Mouse (Mus musculus) CH12.LX (cell line): Measurements from ENCODE around the gene Zswim8. TPM values are rescaled to one million over a fixed set of nuclear protein-coding genes. Genes with fewer than 3 reads are reported as not detected.

Experiments
- DNase-seq: peaks from one replicate; pipeline ENCODE4 v3.0.0-alpha.2; 2013; ENCODE audit errors: extremely low read depth
- H3K27ac ChIP-seq: 2 replicates; pipeline ENCODE4 v1.5.1; 2012; ENCODE audit warnings: low read depth, mild to moderate bottlenecking, control low read depth, moderate library complexity; ENCODE audit not compliant: insufficient read depth
- H3K27me3 ChIP-seq: replicated peaks from 2 replicates; pipeline ENCODE3; 2012; ENCODE audit warnings: inconsistent platforms
- H3K36me3 ChIP-seq, 2 experiments: replicated peaks in 1 of 2; 2 replicates each; pipeline versions ENCODE3 to v1.6.1; 2012; ENCODE audit warnings: inconsistent platforms in 1 of 2, low read length in 1 of 2, mild to moderate bottlenecking in 1 of 2, mixed read lengths in 1 of 2, moderate library complexity in 1 of 2; ENCODE audit not compliant: control insufficient read depth in 1 of 2, insufficient read depth in 1 of 2
- H3K4me1 ChIP-seq, 2 experiments: 2 replicates each; pipeline ENCODE4 v1.6.1; 2012; ENCODE audit warnings: inconsistent platforms in 1 of 2, moderate library complexity in 1 of 2; ENCODE audit not compliant: insufficient read depth in 2 of 2, control insufficient read depth in 1 of 2
- H3K4me2 ChIP-seq: 2 replicates; pipeline ENCODE4 v1.6.1; 2012; ENCODE audit warnings: low read depth, mild to moderate bottlenecking, control low read depth; ENCODE audit not compliant: poor library complexity, insufficient read depth, severe bottlenecking
- H3K4me3 ChIP-seq, 3 experiments: fragments of 150-350 bp in 1 of 3; sonication (generic) in 1 of 3; replicated peaks in 1 of 3; 2 replicates each; pipeline versions ENCODE3 to v1.5.1; 2011 to 2012; ENCODE audit warnings: low read depth in 2 of 3, low read length in 2 of 3, mild to moderate bottlenecking in 2 of 3, moderate library complexity in 2 of 3, control low read depth in 1 of 3, improper control_type of control experiment in 1 of 3, inconsistent platforms in 1 of 3, mixed read lengths in 1 of 3; ENCODE audit not compliant: poor library complexity in 1 of 3
- H3K79me2 ChIP-seq: replicated peaks from 2 replicates; pipeline ENCODE4 v1.6.1; 2012; ENCODE audit warnings: mild to moderate bottlenecking, moderate library complexity; ENCODE audit not compliant: control insufficient read depth, poor library complexity, insufficient read depth, severe bottlenecking; ENCODE audit errors: extremely low read depth
- H3K9ac ChIP-seq: 2 replicates; pipeline ENCODE4 v1.6.1; 2012; ENCODE audit warnings: low read depth, mild to moderate bottlenecking, control low read depth, moderate library complexity; ENCODE audit not compliant: insufficient read depth
- H3K9me3 ChIP-seq: replicated peaks from 2 replicates; pipeline ENCODE3; 2012; ENCODE audit warnings: low read length, inconsistent platforms, mixed read lengths
- BHLHE40 ChIP-seq: IDR thresholded peaks from 2 replicates; pipeline ENCODE4 v1.6.1; 2011; ENCODE audit warnings: mild to moderate bottlenecking, low read depth, low read length, improper control_type of control experiment
- CTCF ChIP-seq, 2 experiments: IDR thresholded peaks in 1 of 2; conservative IDR thresholded peaks in 1 of 2; 2 replicates each; pipeline ENCODE4 v1.5.1; 2011 to 2012; ENCODE audit warnings: low read depth in 2 of 2, low read length in 2 of 2, improper control_type of control experiment in 1 of 2, inconsistent platforms in 1 of 2, mild to moderate bottlenecking in 1 of 2, moderate library complexity in 1 of 2
- ELF1 ChIP-seq: IDR thresholded peaks from 2 replicates; pipeline ENCODE4 v1.6.1; 2014; ENCODE audit warnings: low read depth, mild to moderate bottlenecking, inconsistent platforms, low read length, improper control_type of control experiment
- GABPA ChIP-seq: IDR thresholded peaks from 2 replicates; pipeline ENCODE4 v1.6.1; 2012; ENCODE audit warnings: low read depth, low read length, improper control_type of control experiment, inconsistent platforms; ENCODE audit not compliant: insufficient replicate concordance
- HCFC1 ChIP-seq: IDR thresholded peaks from 2 replicates; pipeline ENCODE4 v1.6.1; 2012; ENCODE audit warnings: low read depth, mild to moderate bottlenecking, inconsistent platforms, low read length, improper control_type of control experiment
- IRF4 ChIP-seq: IDR thresholded peaks from 2 replicates; pipeline ENCODE4 v1.6.1; 2014; ENCODE audit warnings: low read depth, mild to moderate bottlenecking, inconsistent platforms, low read length, improper control_type of control experiment
- JUN ChIP-seq: IDR thresholded peaks from 2 replicates; pipeline ENCODE4 v1.6.1; 2011; ENCODE audit warnings: low read depth, mild to moderate bottlenecking, low read length, improper control_type of control experiment, moderate library complexity; ENCODE audit not compliant: insufficient read depth
- JUND ChIP-seq: conservative IDR thresholded peaks from 2 replicates; pipeline ENCODE4 v1.6.1; 2011; ENCODE audit warnings: low read depth, low read length, improper control_type of control experiment
- KAT2A ChIP-seq: IDR thresholded peaks from 2 replicates; pipeline ENCODE4 v1.6.1; 2012; ENCODE audit warnings: low read length, improper control_type of control experiment, inconsistent platforms; ENCODE audit not compliant: insufficient replicate concordance
- MAFK ChIP-seq: IDR thresholded peaks from 2 replicates; pipeline ENCODE4 v1.6.1; 2011; ENCODE audit warnings: low read length, improper control_type of control experiment; ENCODE audit not compliant: insufficient replicate concordance
- MAX ChIP-seq: IDR thresholded peaks from 2 replicates; pipeline ENCODE4 v1.6.1; 2011; ENCODE audit warnings: low read length, improper control_type of control experiment
- MYC ChIP-seq: IDR thresholded peaks from 2 replicates; pipeline ENCODE4 v1.6.1; 2011; ENCODE audit warnings: low read depth, mild to moderate bottlenecking, improper control_type of control experiment, low read length
- NELFE ChIP-seq: IDR thresholded peaks from 2 replicates; pipeline ENCODE4 v1.6.1; 2011; ENCODE audit warnings: low read depth, low read length, improper control_type of control experiment
- NRF1 ChIP-seq: IDR thresholded peaks from 2 replicates; pipeline ENCODE4 v1.6.1; 2014; ENCODE audit warnings: low read depth, mild to moderate bottlenecking, inconsistent platforms, low read length, improper control_type of control experiment, moderate library complexity
- PAX5 ChIP-seq: IDR thresholded peaks from 2 replicates; pipeline ENCODE4 v1.6.1; 2012; ENCODE audit warnings: low read length, inconsistent platforms, mixed read lengths
- POLR2A ChIP-seq: IDR thresholded peaks from 2 replicates; pipeline ENCODE4 v1.6.1; 2011; ENCODE audit warnings: low read depth, mild to moderate bottlenecking, improper control_type of control experiment, low read length
- POLR2AphosphoS2 ChIP-seq: IDR thresholded peaks from 2 replicates; pipeline ENCODE4 v1.6.1; 2011; ENCODE audit warnings: low read depth, low read length, improper control_type of control experiment
- RAD21 ChIP-seq: IDR thresholded peaks from 2 replicates; pipeline ENCODE4 v1.6.1; 2011; ENCODE audit warnings: low read depth, mild to moderate bottlenecking, low read length, improper control_type of control experiment, moderate library complexity
- RCOR1 ChIP-seq: conservative IDR thresholded peaks from 2 replicates; pipeline ENCODE4 v1.6.1; 2012; ENCODE audit warnings: low read depth, mild to moderate bottlenecking, inconsistent platforms, low read length, improper control_type of control experiment
- TCF12 ChIP-seq: IDR thresholded peaks from 2 replicates; pipeline ENCODE4 v1.6.1; 2014; ENCODE audit warnings: low read depth, mild to moderate bottlenecking, inconsistent platforms, low read length, improper control_type of control experiment
- UBTF ChIP-seq: IDR thresholded peaks from 2 replicates; pipeline ENCODE4 v1.6.1; 2012; ENCODE audit warnings: low read depth, mild to moderate bottlenecking, inconsistent platforms, low read length, improper control_type of control experiment, moderate library complexity
- USF1 ChIP-seq: IDR thresholded peaks from 2 replicates; pipeline ENCODE4 v1.6.1; 2014; ENCODE audit warnings: low read depth, mild to moderate bottlenecking, inconsistent platforms, low read length, improper control_type of control experiment
- USF2 ChIP-seq: conservative IDR thresholded peaks from 2 replicates; pipeline ENCODE4 v1.6.1; 2011; ENCODE audit warnings: low read depth, low read length, improper control_type of control experiment
- ZC3H11A ChIP-seq: IDR thresholded peaks from 2 replicates; pipeline ENCODE4 v1.6.1; 2012; ENCODE audit warnings: low read depth, mild to moderate bottlenecking, inconsistent platforms, low read length, improper control_type of control experiment
- ZKSCAN1 ChIP-seq: IDR thresholded peaks from 2 replicates; pipeline ENCODE4 v1.6.1; 2012; ENCODE audit warnings: low read depth, inconsistent platforms, low read length, improper control_type of control experiment, borderline replicate concordance
- ZMIZ1 ChIP-seq: IDR thresholded peaks from 2 replicates; pipeline ENCODE4 v1.6.1; 2012; ENCODE audit warnings: low read depth, mild to moderate bottlenecking, inconsistent platforms, low read length, improper control_type of control experiment
- ZNF384 ChIP-seq: IDR thresholded peaks from 2 replicates; pipeline ENCODE4 v1.6.1; 2012; ENCODE audit warnings: low read depth, low read length, improper control_type of control experiment, inconsistent platforms
- dilution Hi-C: fragments of 300-500 bp; cut with MboI; formaldehyde crosslinking; loops from 2 replicates; pipeline ENCODE4 v1.14.3; 2020; ENCODE audit warnings: low sequenced_read_pairs; ENCODE audit not compliant: extremely low pct_unique_long_range_greater_than_20kb, extremely low pct_ligation_motif_present
- in situ Hi-C: fragments of 300-500 bp; cut with MboI; formaldehyde crosslinking; loops from 3 replicates; pipeline ENCODE4 v1.14.3; 2019; ENCODE audit warnings: low sequenced_read_pairs, low pct_ligation_motif_present, low pct_unique_long_range_greater_than_20kb, mixed read lengths
- polyA plus RNA-seq: library from polyadenylated mRNA; unstranded; fragments of >175 nt; gene quantifications from 2 replicates; pipeline ENCODE4 v1.2.1, GENCODE M21; 2012; ENCODE audit warnings: low read depth; ENCODE audit not compliant: insufficient read length
- total RNA-seq, 2 experiments: library from RNA; depleted of rRNA; stranded (reverse); fragments of 300-350 nt in 1 of 2; fragments of >200 nt in 1 of 2; gene quantifications; 2 replicates each; pipeline ENCODE4 v1.2.3; 2012 to 2014

Gene Zswim8
- total and polyA plus RNA-seq, 3 experiments, result 9.5 to 39.6 (median 22.6) TPM

DNA sequence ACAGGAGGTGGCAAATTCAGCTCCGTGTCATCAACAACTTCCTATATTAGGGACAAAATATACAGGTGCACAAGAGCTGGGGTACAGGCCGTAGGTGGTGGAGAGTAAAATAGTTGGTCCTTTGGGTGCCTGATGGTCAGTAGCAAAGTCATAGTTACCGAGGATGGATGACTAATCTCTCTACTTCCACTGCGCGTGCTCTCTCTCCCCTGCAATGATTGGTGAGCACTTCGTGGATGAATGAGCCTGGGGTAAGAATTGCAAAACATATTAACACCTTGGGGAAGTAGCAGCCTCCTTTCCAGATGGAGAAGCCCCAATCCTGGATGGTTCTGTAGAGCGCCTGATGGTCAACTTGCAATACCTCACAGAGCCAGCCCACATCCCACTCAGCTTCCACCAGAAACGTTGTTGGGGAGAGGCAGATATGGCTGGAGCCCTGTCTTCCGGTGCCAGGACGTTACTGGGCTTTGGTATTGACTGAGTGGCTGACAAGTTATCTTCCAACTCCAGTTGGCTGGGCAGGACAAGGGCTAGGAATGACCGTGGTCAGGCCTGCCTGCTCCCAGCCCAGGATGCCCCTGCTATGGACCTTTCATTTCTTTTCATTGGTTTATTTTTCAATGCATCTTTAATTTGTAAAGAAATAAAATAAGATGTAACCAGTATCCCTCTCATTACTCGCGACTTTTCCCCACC, 13.0 kb upstream of the Zswim8 start:
- Histone ChIP-seq H3K79me2 (peaks cover 40% of the 10 kb centered on the region), H3K36me3 (peaks cover 44 to 88% of the 10 kb centered on the region in 2 experiments), H3K27ac (peak overlapping the region; percentile 87), H3K9ac (peak overlapping the region; percentile 79; the same call in 1 of the 2 replicates), H3K4me3 (peak overlapping the region; percentile 54 to 71 (median 65)), H3K27me3 (no peaks in the 10 kb centered on the region), H3K4me2 (peak overlapping the region; percentile 44), H3K9me3 (no peaks in the 10 kb centered on the region), H3K4me1 (peaks cover 18 to 51% of the 10 kb centered on the region in 2 experiments)
- in situ Hi-C loops (no loop called here), dilution Hi-C loops (no loop called here)
- TF ChIP-seq GABPA (no peak), JUN (no peak), BHLHE40 (peak; percentile 53), ZMIZ1 (peak; percentile 51; the same call in 1 of the 2 replicates), NRF1 (peak; percentile 72), CTCF (conservative IDR thresholded peaks at IDR 0.05 in 1 of 2, IDR thresholded peaks at IDR 0.05 in 1 of 2; ENCODE audit: low read depth in 2 of 2, low read length in 2 of 2) (no peak), RCOR1 (no peak), PAX5 (no peak), IRF4 (peak; percentile 74; the same call in 1 of the 2 replicates)
- DNase-seq, result no peak

DNA sequence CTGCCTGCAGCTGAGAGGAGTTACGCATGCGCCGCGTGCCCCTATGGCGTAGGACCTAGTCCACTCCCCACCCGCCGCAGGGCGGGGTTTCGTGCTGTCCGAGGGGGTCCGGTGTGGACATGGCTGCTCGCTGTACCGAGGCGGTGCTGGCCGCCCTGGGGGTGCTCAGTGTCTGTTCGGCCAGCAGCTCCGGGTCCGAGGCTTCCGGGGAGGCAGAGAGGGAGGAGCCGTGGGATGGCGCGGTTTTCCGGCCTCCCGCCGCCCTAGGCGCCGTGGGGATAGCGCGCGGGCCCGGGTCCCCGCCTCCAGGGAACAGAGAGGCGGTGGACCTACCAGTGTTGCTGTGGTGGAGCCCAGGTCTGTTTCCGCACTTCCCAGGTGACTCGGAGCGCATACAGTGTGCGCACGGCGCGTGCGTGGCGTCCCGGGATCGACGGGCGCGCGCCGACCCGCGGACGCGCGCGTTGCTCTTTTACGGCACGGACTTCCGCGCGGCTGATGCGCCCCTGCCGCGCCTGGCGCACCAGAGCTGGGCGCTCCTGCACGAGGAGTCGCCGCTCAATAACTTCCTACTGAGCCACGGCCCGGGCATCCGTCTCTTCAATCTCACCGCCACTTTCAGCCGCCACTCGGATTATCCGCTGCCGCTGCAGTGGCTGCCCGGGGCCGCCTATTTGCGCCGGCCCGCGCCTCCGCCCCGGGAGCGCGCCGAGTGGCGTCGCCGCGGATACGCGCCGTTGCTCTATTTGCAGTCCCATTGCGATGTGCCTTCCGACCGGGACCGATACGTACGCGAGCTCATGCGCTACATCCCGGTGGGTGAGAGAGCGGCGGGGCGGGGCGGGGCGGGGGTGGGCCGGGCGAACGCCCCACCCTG, 12.2 kb upstream of the Zswim8 start, which contains the start of gene Fut11:
TSS of gene Fut11 (plus strand) at position 85 of the 877 bp plus-strand sequence.
- peaks cover 47% of the 10 kb centered on the region for H3K79me2 ChIP-seq
- peaks cover 37 to 85% of the 10 kb centered on the region in 2 experiments for H3K36me3 ChIP-seq
- H3K27ac ChIP-seq, result peak within 1 kb of the TSS; percentile 87
- peak; percentile 67 for DNase-seq
- peak within 1 kb of the TSS; percentile 79 for H3K9ac ChIP-seq
- H3K9me3 ChIP-seq, result no peaks in the 10 kb centered on the region
- no peaks in the 10 kb centered on the region for H3K27me3 ChIP-seq
- H3K4me1 ChIP-seq, result peaks cover 18 to 58% of the 10 kb centered on the region in 2 experiments
- H3K4me2 ChIP-seq, result peak within 1 kb of the TSS; percentile 90
- peak within 1 kb of the TSS; percentile 54 to 71 (median 65) for H3K4me3 ChIP-seq
- dilution Hi-C loops (no loop called here), in situ Hi-C loops (no loop called here)
- TF ChIP-seq POLR2AphosphoS2 (peak; percentile 27; the same call in 1 of the 2 replicates), KAT2A (no peak), NELFE (no peak; the same call in 1 of the 2 replicates), ZC3H11A (no peak), IRF4 (peak; percentile 34; the same call in 1 of the 2 replicates), MAFK (no peak), ZNF384 (no peak), ELF1 (peak; percentile 71), MAX (peak; percentile 50; the same call in 1 of the 2 replicates), MYC (peak; percentile 65; the same call in 1 of the 2 replicates), USF2 (no peak), JUND (no peak), UBTF (peak; percentile 59; the same call in 1 of the 2 replicates), USF1 (no peak), NRF1 (peak; percentile 84), ZKSCAN1 (no peak), RCOR1 (no peak), GABPA (no peak), PAX5 (no peak), CTCF (conservative IDR thresholded peaks at IDR 0.05 in 1 of 2, IDR thresholded peaks at IDR 0.05 in 1 of 2; ENCODE audit: low read depth in 2 of 2, low read length in 2 of 2) (no peak), RAD21 (no peak), TCF12 (0 out of 2 replicates have a peak, but pooled peaks have one; percentile 27), HCFC1 (peak; percentile 56), POLR2A (peak; percentile 49; the same call in 1 of the 2 replicates)
